Mouse (Mus musculus) spleen, postnatal 36 days (tissue): ENCODE data around the gene Epb41l4b.

Source experiments
- DNase-seq, 2 experiments: peaks; one replicate each; pipeline ENCODE4 v3.0.0; 2022; ENCODE audit warnings: low spot score in 2 of 2, mixed read lengths in 1 of 2

Gene Epb41l4b

GRCm38 (mm10) chr4:57153068-57153835, 10.0 kb upstream of the Epb41l4b start:
- DNase-seq: no peak

GRCm38 (mm10) chr4:57148182-57148581, 4.9 kb upstream of the Epb41l4b start:
- DNase-seq: no peak

DNA sequence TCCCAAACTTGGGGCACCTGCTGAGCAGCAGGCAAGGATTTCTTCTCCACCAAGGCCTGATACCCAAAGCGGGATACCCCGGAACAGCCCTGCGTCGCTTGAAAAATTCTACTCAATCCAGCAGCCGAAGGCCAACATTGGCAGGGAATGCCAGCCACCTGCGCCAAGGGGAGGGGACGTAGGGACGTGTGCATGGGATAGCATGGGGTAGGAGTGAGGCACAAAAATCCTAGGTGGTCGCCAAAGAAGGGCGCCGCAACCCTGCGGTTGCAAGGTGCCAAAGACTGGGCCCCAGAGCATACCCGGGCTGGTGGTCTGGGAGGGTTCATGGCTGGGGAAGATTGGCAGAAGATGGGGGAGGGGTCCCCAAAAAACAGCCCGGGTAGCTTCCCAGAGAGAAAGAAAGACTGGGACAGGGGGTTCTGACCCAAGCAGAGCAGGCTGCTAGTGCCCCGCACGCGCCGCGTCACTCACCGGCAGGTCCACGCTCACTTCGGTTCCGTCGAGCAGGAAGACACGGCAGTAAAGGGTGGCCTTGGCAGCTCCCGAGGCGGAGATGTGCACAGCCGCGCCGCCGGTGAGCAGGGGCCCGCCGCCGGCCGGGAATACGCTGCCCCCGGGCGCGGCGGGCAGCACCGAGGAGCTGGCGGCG, 737 bp downstream of the Epb41l4b start:
- peak in 1 of 2 experiments; percentile 4 for DNase-seq

DNA sequence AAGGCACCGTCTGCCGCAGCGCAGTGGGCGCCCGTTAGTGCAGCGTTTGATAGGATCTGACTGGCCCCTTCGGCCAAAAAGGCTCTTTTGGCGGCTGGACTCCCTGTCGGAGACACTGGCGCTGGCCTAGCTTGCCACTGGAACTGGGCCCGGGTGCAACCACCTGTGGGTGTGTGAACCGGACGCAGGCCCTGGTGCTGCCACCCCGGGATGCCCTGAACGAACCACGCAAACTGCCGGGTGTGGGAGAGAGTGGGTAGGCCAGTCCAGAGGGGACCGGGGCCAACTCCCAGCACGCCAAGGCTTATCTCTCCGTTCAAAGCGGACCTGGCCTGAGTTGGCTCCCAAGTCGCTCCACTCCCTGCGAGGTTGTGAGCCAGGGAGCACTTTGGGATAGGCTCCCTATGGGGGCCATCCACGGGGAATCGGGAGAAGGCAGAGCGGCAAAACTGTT, 1.3 kb downstream of the Epb41l4b start:
- no peak for DNase-seq

DNA sequence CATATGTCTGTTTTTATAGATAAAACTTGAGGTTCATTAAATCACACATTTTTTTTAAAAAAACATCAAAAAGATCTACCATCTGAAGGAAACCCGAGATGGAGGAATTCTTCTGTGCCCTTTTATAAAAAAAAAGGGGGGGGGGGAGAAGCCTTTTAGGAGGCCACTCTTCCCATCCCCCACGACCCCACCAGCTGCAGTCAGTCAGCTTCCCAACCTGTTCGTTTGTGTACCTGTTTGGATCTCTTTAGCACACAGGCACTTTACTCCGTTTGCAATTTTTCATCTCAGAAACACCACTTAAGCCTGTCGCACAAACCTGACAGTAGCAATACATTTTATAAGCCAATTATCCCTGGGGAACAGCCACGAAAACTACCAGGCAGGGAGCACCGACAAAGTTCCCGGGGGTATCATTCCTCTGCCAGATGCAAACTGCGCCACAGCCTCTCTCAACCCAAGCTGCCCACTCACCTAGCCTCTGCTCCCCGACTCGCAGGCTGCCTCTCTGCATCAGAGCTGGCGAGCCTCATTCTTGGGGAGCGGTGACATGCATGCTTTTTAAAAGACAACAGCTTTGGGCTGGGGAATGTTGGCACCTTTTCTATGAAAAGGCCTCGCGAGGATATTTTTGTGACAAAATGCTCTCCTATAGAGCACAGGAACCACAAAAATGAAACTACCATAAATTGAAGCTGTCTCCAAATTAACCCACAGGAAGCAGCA, 2.1 kb downstream of the Epb41l4b start:
- DNase-seq: no peak

DNA sequence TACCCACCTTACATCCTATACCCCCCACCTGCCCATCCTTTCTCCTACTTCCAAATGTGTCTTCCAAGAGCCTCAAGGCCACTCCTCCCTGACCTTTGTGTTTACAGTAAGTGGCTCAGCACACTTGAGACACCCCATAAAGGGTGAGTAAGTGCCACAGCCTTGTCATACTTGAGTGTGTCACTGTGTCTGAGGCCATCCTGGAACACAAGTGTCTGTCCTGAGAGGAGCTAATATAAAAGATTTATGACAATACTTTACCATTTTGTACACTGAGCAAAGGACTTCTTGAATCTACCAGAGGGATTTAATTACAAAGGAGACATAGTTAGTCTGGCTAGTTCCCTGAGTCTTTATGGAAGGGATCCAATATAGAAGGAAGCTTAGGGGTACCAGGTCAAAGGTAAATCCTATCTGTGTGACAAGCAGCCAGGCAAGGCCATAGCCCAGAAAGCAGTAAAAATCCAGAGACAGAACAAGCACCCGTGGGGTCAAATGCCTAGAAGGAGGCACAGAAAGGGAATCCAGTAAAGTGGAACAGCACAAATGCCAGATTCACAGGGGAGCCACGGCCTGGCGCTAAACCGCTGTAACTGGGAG, 2.9 kb downstream of the Epb41l4b start:
- DNase-seq: no peak

DNA sequence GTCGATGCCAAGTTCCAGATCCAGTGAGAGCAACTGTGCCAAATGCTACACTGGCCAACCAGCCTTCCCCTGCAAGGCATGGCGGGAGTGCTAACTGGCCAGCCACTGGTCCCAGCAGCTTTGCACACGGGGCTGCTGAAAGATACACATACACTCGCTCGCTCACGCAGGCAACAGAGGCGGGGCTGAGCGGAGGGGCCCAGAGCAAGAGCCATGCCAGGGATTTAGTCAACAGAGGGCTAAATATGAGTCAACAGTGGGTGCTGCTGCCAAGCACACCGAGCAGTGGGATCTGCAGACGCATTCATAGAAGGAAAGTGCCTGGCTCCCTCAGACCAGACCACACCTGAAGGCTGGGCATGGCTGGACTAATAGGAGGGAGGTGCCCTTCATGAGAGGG, 3.8 kb downstream of the Epb41l4b start:
- DNase-seq: no peak

- no peak for DNase-seq
These were observed 5.2 kb downstream of the Epb41l4b start for GRCm38 (mm10) chr4:57138093-57138440.

DNA sequence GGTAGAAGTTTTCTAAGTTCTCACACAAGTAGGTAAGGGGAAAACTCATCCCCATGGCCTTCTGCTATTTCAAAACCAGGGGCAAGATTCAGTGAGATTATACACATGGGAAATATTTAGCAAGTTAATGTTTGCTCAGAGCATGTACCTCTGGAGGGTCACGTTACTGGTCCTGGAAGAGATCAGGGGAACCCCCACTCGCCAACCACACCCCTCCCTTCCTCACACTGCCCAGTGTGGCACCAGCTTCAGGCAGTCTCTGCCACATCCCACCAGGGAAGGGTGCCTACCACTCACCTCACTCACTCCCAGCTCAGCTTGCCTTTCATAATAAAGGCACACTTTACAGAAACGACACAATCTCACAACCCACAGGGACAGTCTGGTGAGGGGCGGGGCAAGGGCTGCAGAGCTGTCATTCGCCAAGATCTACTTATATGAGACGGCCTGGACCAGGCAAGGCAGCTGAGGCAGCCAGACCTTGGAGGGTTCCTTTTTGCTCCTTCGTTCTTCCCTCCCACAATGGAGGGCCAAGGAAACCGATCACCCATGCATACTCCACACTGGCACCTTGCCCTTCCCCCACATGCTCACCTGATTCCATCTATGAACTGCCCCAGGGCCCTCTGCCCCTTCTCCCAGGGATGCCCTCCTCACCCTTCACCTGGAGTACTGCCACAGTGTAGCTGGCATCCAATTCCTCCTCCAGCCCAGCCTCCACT, 5.7 kb downstream of the Epb41l4b start:
- DNase-seq: no peak

DNA sequence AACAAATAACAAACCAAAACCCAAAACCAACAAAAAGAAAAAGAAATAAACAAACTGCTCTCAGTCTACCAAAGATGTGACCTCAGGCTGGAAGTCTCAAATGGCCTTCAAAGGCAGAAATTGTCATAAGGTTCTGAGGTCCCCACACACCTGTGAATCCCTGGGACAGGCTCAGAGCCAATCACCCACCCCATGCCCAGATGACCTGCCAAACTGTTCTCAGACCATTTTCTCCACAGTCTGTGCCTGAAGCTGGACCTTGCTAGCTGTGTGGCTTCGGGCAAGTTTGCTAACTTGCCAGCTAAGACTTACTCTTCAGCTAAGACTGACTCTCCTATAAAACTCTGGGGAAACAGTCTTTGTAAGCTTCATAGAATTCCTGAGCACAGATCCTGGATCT, 7.8 kb downstream of the Epb41l4b start:
- no peak for DNase-seq

- no peak for DNase-seq
These were observed 8.7 kb downstream of the Epb41l4b start for GRCm38 (mm10) chr4:57134554-57134953.

GRCm38 (mm10) chr4:57131839-57132238, 11.4 kb downstream of the Epb41l4b start:
- no peak for DNase-seq

GRCm38 (mm10) chr4:57129718-57130515, 13.3 kb downstream of the Epb41l4b start:
- DNase-seq: no peak

DNA sequence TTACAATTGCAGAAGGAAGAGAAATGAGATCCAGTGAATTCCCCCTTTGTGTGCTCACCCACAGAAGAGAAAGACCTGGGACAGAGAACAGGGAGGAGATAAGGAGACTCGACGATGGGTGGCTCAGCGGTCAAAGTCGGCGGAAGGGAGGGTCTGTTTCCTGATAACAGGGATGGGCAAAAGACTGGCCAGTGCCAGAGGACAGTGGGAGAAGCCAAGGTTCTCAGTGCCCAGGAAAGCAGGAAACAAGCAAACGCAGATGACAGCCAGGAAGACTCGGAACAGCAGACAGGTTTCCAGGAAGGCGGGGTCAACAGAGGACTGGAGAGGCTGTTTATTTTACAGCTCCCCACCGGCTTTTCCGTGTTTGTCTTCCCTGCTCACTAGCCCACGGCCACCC, 20.2 kb downstream of the Epb41l4b start:
- DNase-seq: no peak

- no peak for DNase-seq
These were observed 21.1 kb downstream of the Epb41l4b start for GRCm38 (mm10) chr4:57122166-57122565.

DNA sequence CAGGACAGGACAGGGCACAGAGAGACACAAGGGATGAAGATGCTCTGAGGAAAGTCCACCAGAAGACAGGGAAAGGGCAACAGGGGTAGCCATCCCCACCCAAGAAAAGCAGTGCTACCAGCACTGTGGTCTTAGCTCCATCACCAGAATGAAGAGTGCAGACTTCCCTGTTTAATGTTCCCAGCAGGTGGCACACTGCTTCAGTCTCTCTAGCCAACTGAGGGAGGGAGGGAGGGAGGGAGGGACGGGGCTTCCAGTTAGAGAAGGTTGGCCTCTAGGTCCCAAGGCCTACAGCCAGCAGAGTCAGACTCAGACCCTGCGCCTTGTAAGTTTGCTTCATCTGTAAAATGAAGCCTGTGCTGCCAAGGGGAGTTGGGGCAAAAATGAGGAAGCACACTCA, 22.7 kb downstream of the Epb41l4b start:
- DNase-seq: no peak

- DNase-seq: no peak
These were observed 23.3 kb downstream of the Epb41l4b start for GRCm38 (mm10) chr4:57119976-57120375.

DNA sequence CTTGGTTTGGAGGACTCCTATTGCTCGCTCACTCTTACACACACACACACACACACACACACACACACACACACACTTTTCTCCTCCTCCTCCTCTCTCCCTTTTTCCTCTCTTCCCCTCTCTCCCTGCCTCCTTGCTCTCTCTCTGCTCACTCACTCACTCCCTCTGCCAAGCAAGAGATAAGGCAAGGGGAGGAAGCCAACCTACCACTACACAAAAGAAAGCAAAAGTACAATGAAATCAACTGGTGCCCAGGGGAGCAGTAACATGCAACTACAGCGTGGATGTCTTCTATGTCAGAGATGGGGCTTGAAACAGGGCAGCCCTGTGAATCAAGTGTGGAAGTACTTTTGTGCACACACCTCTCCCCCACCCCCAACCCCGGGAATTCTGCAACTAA, 24.4 kb downstream of the Epb41l4b start:
- no peak for DNase-seq

GRCm38 (mm10) chr4:57116278-57116677, 27.0 kb downstream of the Epb41l4b start:
- DNase-seq: no peak

- no peak for DNase-seq
These were observed 28.3 kb downstream of the Epb41l4b start for GRCm38 (mm10) chr4:57114617-57115592.
